Mouse (Mus musculus) lung, postnatal 0 days (tissue): ENCODE results near the gene Tnni3. TPM values are rescaled to one million over a fixed set of nuclear protein-coding genes. Genes with fewer than 3 reads are reported as not detected.

Source experiments
- ATAC-seq: fragments of 200-750 bp; cut with Nextera tagmentation; 2 replicates; pipeline ENCODE4 v1.8.0; 2017; ENCODE audit warnings: moderate library complexity
- DNase-seq: peaks from one replicate; pipeline ENCODE4 v3.0.0-alpha.2; 2016; ENCODE audit warnings: low spot score
- H3K27ac ChIP-seq: fragments of 300-500 bp; sonication (generic); 2 replicates; pipeline ENCODE4 v1.5.1; 2014; ENCODE audit warnings: antibody characterized with exemption, mild to moderate bottlenecking, low read length, mixed read lengths
- H3K27me3 ChIP-seq: fragments of 300-500 bp; sonication (generic); replicated peaks from 2 replicates; pipeline ENCODE4 v1.6.1; 2014; ENCODE audit warnings: low read length, mixed read lengths; ENCODE audit not compliant: insufficient read depth
- H3K36me3 ChIP-seq: fragments of 300-500 bp; sonication (generic); 2 replicates; pipeline ENCODE4 v1.6.1; 2014; ENCODE audit warnings: low read length, mixed read lengths; ENCODE audit not compliant: insufficient read depth
- H3K4me1 ChIP-seq: fragments of 300-500 bp; sonication (generic); 2 replicates; pipeline ENCODE4 v1.6.1; 2014; ENCODE audit warnings: antibody characterized with exemption, low read depth, low read length, mixed read lengths; ENCODE audit not compliant: insufficient read depth
- H3K4me2 ChIP-seq: fragments of 300-500 bp; sonication (generic); replicated peaks from 2 replicates; pipeline ENCODE4 v1.6.1; 2014; ENCODE audit warnings: low read depth, mild to moderate bottlenecking, low read length, moderate library complexity, mixed read lengths
- H3K4me3 ChIP-seq: fragments of 300-500 bp; sonication (generic); 2 replicates; pipeline ENCODE4 v1.5.1; 2014; ENCODE audit warnings: low read depth, low read length
- H3K9ac ChIP-seq: fragments of 300-500 bp; sonication (generic); replicated peaks from 2 replicates; pipeline ENCODE4 v1.6.1; 2014; ENCODE audit warnings: low read depth, mild to moderate bottlenecking
- H3K9me3 ChIP-seq: fragments of 300-500 bp; sonication (generic); 2 replicates; pipeline ENCODE4 v1.6.1; 2016; ENCODE audit warnings: low read length, mixed read lengths
- CTCF ChIP-seq: IDR thresholded peaks from 2 replicates; pipeline ENCODE4 v1.5.1; 2016; ENCODE audit warnings: antibody characterized with exemption, mild to moderate bottlenecking
- EP300 ChIP-seq: IDR thresholded peaks from 2 replicates; pipeline ENCODE4 v1.6.1; 2016; ENCODE audit warnings: antibody characterized with exemption, mild to moderate bottlenecking, control low read depth
- WGBS: fragments of 180-500 bp; shearing (Covaris S2); extraction: QIAGEN DNeasy Blood & Tissue Kit; methylation state at CpG from one replicate; pipeline ENCODE4 v1.1.7; 2014; 5-methylcytosine and 5-hydroxymethylcytosine counted together
- polyA plus RNA-seq: library from polyadenylated mRNA; unstranded; fragments of >200 nt; fragmentation: Nextera tagmentation; extraction: Ambion mirVana; gene quantifications from 2 replicates; pipeline ENCODE4 v1.2.1, GENCODE M21; 2015

Tnni3 gene
- polyA plus RNA-seq, 1 experiment from 2014 or later, result 81.3 TPM

- Histone ChIP-seq H3K27ac (peak overlapping the region; percentile 70), H3K9me3 (no peaks in the 10 kb centered on the region), H3K27me3 (no peaks in the 10 kb centered on the region), H3K4me2 (peak overlapping the region; percentile 69), H3K36me3 (peaks cover 14% of the 10 kb centered on the region; the same call in 1 of the 2 replicates), H3K4me1 (peaks cover 6% of the 10 kb centered on the region; the same call in 1 of the 2 replicates), H3K4me3 (peak overlapping the region; percentile 38), H3K9ac (peak overlapping the region; percentile 29; the same call in 1 of the 2 replicates)
- 1% methylated on average over 39 of the region's 39 CpGs for WGBS
- ATAC-seq (peak; percentile 96), DNase-seq (peak; percentile 97)
- TF ChIP-seq CTCF (peak; percentile 28), EP300 (no peak)
These were observed 45.8 kb downstream of the Tnni3 start for GRCm38 (mm10) chr7:4478021-4478795.

DNA sequence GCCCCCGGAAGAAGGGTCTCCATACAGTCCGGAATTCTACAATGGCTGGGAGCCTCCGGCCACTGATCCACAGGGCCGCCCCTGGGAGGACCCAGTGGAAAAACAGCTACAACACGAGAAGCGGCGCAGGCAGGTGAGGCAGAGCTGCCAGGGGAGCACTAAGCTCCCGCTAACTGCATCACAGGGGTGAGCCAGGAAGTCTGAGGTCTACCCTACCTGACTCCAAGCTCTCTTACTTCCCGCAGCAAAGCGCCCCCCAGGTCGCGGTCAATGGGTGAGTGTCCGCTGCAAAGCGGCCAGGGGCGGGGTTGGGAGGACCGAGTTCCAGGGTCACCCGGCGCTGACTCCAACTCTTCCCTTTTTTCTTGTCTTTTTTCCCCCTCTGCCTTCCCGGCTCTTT, 50.1 kb downstream of the Tnni3 start:
- no peak for DNase-seq

DNA sequence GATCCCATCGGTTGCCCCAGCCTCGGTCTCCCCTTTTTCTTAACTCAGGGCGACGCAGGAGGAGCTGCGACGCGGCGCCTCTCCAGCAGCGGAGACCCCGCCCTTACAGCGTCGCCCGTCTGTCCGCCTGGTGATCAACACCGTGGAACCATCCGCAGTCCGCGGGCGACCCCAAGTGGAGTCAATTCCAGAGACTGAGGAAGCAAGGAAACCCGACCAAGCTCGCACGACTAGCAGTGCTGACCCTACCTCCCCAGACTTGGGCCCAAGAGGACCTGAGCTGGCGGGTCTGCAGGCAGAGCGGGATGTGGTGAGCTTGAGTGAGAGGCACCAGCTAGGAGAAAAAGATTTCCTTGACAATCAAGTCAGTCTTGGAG, 52.9 kb downstream of the Tnni3 start:
- peak; percentile 88 for DNase-seq
- 4% methylated on average over 24 of the region's 24 CpGs for WGBS
- H3K4me3 ChIP-seq, result peak overlapping the region; percentile 36
- H3K4me1 ChIP-seq, result peaks cover 4% of the 10 kb centered on the region; the same call in 1 of the 2 replicates
- H3K36me3 ChIP-seq, result peaks cover 5% of the 10 kb centered on the region; the same call in 1 of the 2 replicates
- H3K27ac ChIP-seq, result no peak overlapping the region
- no peak for TF ChIP-seq EP300
- TF ChIP-seq CTCF, result peak; percentile 87
- H3K9me3 ChIP-seq, result no peaks in the 10 kb centered on the region
- no peaks in the 10 kb centered on the region for H3K27me3 ChIP-seq
- H3K9ac ChIP-seq, result 0 out of 2 replicates have a peak overlapping the region, but pooled peaks have one; percentile 26
- H3K4me2 ChIP-seq, result peak overlapping the region; percentile 66
- ATAC-seq, result peak; percentile 89

More for the DNA sequence above, 50.1 kb downstream of the Tnni3 start:
- peaks cover 6% of the 10 kb centered on the region for H3K4me1 ChIP-seq
- H3K36me3 ChIP-seq, result peaks cover 5% of the 10 kb centered on the region; the same call in 1 of the 2 replicates
- WGBS, result 30% methylated on average over 16 of the region's 19 CpGs
- no peak overlapping the region for H3K4me3 ChIP-seq
- TF ChIP-seq CTCF (no peak), EP300 (no peak)
- H3K4me2 ChIP-seq, result no peak overlapping the region
- H3K9ac ChIP-seq, result no peak overlapping the region
- H3K27me3 ChIP-seq, result no peaks in the 10 kb centered on the region
- H3K27ac ChIP-seq, result no peak overlapping the region
- no peaks in the 10 kb centered on the region for H3K9me3 ChIP-seq
- ATAC-seq, result no peak

DNA sequence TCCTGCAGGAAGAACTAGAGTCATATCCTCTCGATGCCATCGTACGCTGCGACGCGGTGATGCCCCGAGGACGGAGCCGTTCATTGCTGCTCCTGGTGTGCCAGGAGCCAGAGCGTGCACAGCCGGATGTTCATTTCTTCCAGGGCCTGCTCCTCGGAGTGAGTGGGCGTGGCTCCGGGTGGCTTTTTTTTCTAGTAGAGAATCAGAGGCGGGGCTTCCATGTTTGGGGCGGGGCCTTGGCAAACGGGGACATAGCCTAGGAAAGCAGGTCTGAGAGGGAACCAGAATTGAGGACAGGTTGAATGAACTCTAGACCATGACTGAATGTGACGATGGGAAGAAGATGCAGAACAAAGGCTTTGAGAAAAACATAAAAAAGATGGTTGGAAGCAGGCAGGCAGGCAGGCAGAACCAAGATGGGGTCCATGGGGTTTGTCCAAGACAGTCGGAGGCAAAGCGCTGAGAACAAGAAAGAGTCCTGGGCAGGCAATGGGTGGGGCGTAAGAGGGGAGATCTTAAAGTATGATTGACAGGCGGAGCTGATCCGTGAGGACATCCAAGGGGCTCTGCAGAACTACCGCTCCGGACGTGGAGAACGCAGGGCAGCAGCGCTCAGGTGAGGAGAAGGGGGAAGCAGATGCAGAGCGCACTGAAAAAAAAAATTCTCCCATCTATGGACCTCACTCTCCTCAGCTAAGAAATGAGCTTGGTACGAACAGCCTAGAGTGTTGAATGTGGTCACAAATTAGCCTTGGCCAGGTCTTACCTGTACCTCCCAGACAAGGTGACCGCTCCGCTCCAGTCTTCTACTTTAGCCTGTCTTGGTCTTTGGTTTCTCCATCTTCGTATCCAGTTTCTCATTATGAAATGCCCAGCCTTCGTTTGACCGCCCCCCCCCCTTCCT, 53.5 kb downstream of the Tnni3 start:
- Histone ChIP-seq H3K27me3 (no peaks in the 10 kb centered on the region), H3K4me2 (peak overlapping the region; percentile 66), H3K36me3 (peaks cover 5% of the 10 kb centered on the region; the same call in 1 of the 2 replicates), H3K9ac (0 out of 2 replicates have a peak overlapping the region, but pooled peaks have one; percentile 26), H3K4me1 (peaks cover 4% of the 10 kb centered on the region; the same call in 1 of the 2 replicates), H3K4me3 (peak overlapping the region; percentile 36), H3K9me3 (no peaks in the 10 kb centered on the region), H3K27ac (0 out of 2 replicates have a peak overlapping the region, but pooled peaks have one; percentile 3)
- WGBS, result 6% methylated on average over 34 of the region's 35 CpGs
- peak; percentile 65 for ATAC-seq
- peak; percentile 87 for DNase-seq
- TF ChIP-seq CTCF (no peak), EP300 (no peak)

Other genes with a start within 250 kb of the Tnni3 start
- gene Ncr1, start 186.5 kb downstream of the Tnni3 start, polyA plus RNA-seq, result 0.12 and 0.16 TPM in 2 replicates
- gene Gp6, start 126.5 kb downstream of the Tnni3 start, polyA plus RNA-seq, result 0.54 and 0.57 TPM in 2 replicates
- gene Rdh13, start 78.6 kb downstream of the Tnni3 start, polyA plus RNA-seq, result 14.1 and 17.4 TPM in 2 replicates
- gene Eps8l1, start 63.6 kb downstream of the Tnni3 start, polyA plus RNA-seq, result 15.0 and 22.5 TPM in 2 replicates
- 52.6 and 55.4 TPM in 2 replicates for gene Ppp1r12c, start 22.5 kb downstream of the Tnni3 start, polyA plus RNA-seq
- 14.0 and 17.8 TPM in 2 replicates for gene Tnnt1, start 7.8 kb downstream of the Tnni3 start, polyA plus RNA-seq
- 3.3 and 3.4 TPM in 2 replicates for gene Dnaaf3, start 8.2 kb upstream of the Tnni3 start, polyA plus RNA-seq
- 7.1 and 8.1 TPM in 2 replicates for gene Syt5, start 23.3 kb upstream of the Tnni3 start, polyA plus RNA-seq
- gene Ptprh, start 79.8 kb upstream of the Tnni3 start, polyA plus RNA-seq, result not detected in 2 replicates
- 0.90 and 0.91 TPM in 2 replicates for gene Tmem86b, start 107.2 kb upstream of the Tnni3 start, polyA plus RNA-seq
- gene Ppp6r1, start 134.8 kb upstream of the Tnni3 start, polyA plus RNA-seq, result 6.8 and 7.5 TPM in 2 replicates
- 49.7 and 54.4 TPM in 2 replicates for gene Hspbp1, start 160.8 kb upstream of the Tnni3 start, polyA plus RNA-seq
- gene Brsk1, start 166.4 kb upstream of the Tnni3 start, polyA plus RNA-seq, result 0.31 and 0.45 TPM in 2 replicates
- gene Tmem150b, start 201.0 kb upstream of the Tnni3 start, polyA plus RNA-seq, result 0.25 and 0.35 TPM in 2 replicates
- gene Kmt5c, start 215.9 kb upstream of the Tnni3 start, polyA plus RNA-seq, result 31.9 and 34.4 TPM in 2 replicates
- 67.7 and 77.9 TPM in 2 replicates for gene Cox6b2, start 228.9 kb upstream of the Tnni3 start, polyA plus RNA-seq
- not detected in 2 replicates for gene Fam71e2, start 247.1 kb upstream of the Tnni3 start, polyA plus RNA-seq